Mouse (Mus musculus) common myeloid progenitor, adult 5-6 weeks (primary cell): Measurements from ENCODE around the gene Hnrnpl. TPM values are rescaled to one million over a fixed set of nuclear protein-coding genes. Genes with fewer than 3 reads are reported as not detected.
A peak's percentile ranks its signal among the peaks of the same experiment; 100 is the strongest.

Experiments
- ATAC-seq: replicated peaks from 2 replicates; pipeline ENCODE4 v1.8.0; 2016; ENCODE audit warnings: low read depth, mild to moderate bottlenecking, moderate TSS enrichment, inconsistent platforms; ENCODE audit not compliant: poor library complexity, severe bottlenecking
- total RNA-seq: library from RNA; stranded (forward); fragments of 200-1000, 187-1606 nt; gene quantifications from 2 replicates; pipeline ENCODE4 v1.2.3, GENCODE M21; 2017

Gene Hnrnpl
- total RNA-seq, 1 experiment from 2014 or later, result 385 TPM

- ATAC-seq, result peak; percentile 13
Measured at GRCm38 (mm10) chr7:28811228-28811627, 2.9 kb downstream of the Hnrnpl start.

- ATAC-seq, result no peak
Measured at GRCm38 (mm10) chr7:28811640-28812275, 3.4 kb downstream of the Hnrnpl start.

- no peak for ATAC-seq
Measured at GRCm38 (mm10) chr7:28812436-28812835, 4.1 kb downstream of the Hnrnpl start.

GRCm38 (mm10) chr7:28812949-28813348 is 4.6 kb downstream of the Hnrnpl start:
- no peak for ATAC-seq

- ATAC-seq, result no peak
Measured at GRCm38 (mm10) chr7:28814306-28815034, 6.1 kb downstream of the Hnrnpl start.

GRCm38 (mm10) chr7:28815230-28815629 is 6.9 kb downstream of the Hnrnpl start:
- ATAC-seq, result no peak

- no peak for ATAC-seq
Measured at GRCm38 (mm10) chr7:28816201-28816600, 7.9 kb downstream of the Hnrnpl start.

- no peak for ATAC-seq
Measured at GRCm38 (mm10) chr7:28816920-28817319, 8.6 kb downstream of the Hnrnpl start.

- ATAC-seq, result no peak
Measured at GRCm38 (mm10) chr7:28817524-28817923, 9.2 kb downstream of the Hnrnpl start.

- no peak for ATAC-seq
Measured at GRCm38 (mm10) chr7:28817957-28818356, 9.6 kb downstream of the Hnrnpl start.

GRCm38 (mm10) chr7:28818436-28818835 is 10.1 kb downstream of the Hnrnpl start:
- ATAC-seq, result no peak

GRCm38 (mm10) chr7:28818861-28819452 is 10.6 kb downstream of the Hnrnpl start:
- ATAC-seq, result no peak

- no peak for ATAC-seq
Measured at GRCm38 (mm10) chr7:28819571-28819970, 11.2 kb downstream of the Hnrnpl start.

- no peak for ATAC-seq
Measured at GRCm38 (mm10) chr7:28820358-28821260, 12.3 kb downstream of the Hnrnpl start.

GRCm38 (mm10) chr7:28821261-28821831 is 13.0 kb downstream of the Hnrnpl start:
- no peak for ATAC-seq

GRCm38 (mm10) chr7:28822556-28822955 is 14.2 kb downstream of the Hnrnpl start:
- no peak for ATAC-seq

- ATAC-seq, result no peak
Measured at GRCm38 (mm10) chr7:28822993-28823903, 14.9 kb downstream of the Hnrnpl start.

GRCm38 (mm10) chr7:28823932-28824331 is 15.6 kb downstream of the Hnrnpl start:
- no peak for ATAC-seq
